Mouse (Mus musculus): ENCODE measurements around the gene Rab23.

Gene Rab23

DNA sequence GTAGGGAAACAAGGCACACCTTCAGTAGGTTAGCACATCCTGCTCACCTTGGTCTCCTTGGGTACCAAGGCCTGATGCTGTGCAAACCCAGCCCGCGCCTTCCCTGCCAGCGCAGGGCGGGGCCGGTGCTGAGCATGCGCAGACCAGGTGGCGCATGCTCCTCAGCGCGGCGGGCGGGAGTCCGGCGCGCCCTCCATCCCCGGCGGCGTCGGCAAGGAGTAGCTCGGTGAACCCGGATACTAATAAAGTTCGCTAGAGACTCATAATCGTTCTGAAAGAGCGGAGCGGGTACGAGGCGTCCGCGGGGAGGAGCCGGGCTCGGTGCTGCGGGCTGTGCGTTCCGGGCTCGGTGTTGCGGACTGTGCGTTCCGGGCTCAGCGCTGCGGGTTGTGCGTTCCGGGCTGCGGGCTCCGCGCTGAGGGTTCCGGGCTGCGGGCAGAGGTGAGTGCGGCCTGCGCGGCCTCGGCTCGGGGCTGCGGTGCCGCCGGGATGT is at the start of gene Rab23:
Gene Rab23 (plus strand): TSS at position 155 of the 493 bp plus-strand sequence.
- peak; percentile 72 to 82 for DNase-seq (ENCODE audit: low spot score in 2 of 2)

- DNase-seq (ENCODE audit: low spot score in 2 of 2) = peak; percentile 46 to 47
These were observed 49.5 kb upstream of the Rab23 start for GRCm38 (mm10) chr1:33670164-33670616.

GRCm38 (mm10) chr1:33671441-33671840 is 48.2 kb upstream of the Rab23 start:
- DNase-seq (ENCODE audit: low spot score in 2 of 2) = no peak

- DNase-seq (ENCODE audit: low spot score in 2 of 2) = no peak
These were observed 47.6 kb upstream of the Rab23 start for GRCm38 (mm10) chr1:33672083-33672482.

GRCm38 (mm10) chr1:33672514-33672913 is 47.2 kb upstream of the Rab23 start:
- no peak for DNase-seq (ENCODE audit: low spot score in 2 of 2)

GRCm38 (mm10) chr1:33673158-33673960 is 46.3 kb upstream of the Rab23 start:
- DNase-seq (ENCODE audit: low spot score in 2 of 2) = no peak

GRCm38 (mm10) chr1:33680435-33680834 is 39.3 kb upstream of the Rab23 start:
- no peak for DNase-seq (ENCODE audit: low spot score in 2 of 2)

GRCm38 (mm10) chr1:33680890-33681289 is 38.8 kb upstream of the Rab23 start:
- no peak for DNase-seq (ENCODE audit: low spot score in 2 of 2)

- no peak for DNase-seq (ENCODE audit: low spot score in 2 of 2)
These were observed 35.2 kb upstream of the Rab23 start for GRCm38 (mm10) chr1:33684459-33684858.

- no peak for DNase-seq (ENCODE audit: low spot score in 2 of 2)
These were observed 30.9 kb upstream of the Rab23 start for GRCm38 (mm10) chr1:33688810-33689209.

- DNase-seq (ENCODE audit: low spot score in 2 of 2) = no peak
These were observed 30.1 kb upstream of the Rab23 start for GRCm38 (mm10) chr1:33689446-33690086.

DNA sequence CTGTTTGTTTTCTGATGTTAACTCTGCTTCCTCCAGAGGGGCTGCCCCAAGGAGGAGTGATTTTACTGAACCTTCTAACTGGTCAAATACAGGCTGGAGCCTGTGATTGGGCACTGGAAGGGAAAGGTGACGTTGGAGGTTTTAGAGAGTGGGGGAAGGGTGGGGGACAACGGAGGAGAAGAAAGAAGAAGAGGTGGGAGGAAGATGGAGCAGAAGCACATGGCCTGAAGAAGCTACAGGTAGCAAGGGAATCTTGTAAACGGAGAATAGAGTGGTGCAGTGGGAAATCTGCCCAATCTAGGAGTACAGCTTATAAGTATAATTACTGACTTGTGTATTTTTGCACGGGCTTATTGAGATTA is 29.6 kb upstream of the Rab23 start:
- no peak for DNase-seq (ENCODE audit: low spot score in 2 of 2)

DNA sequence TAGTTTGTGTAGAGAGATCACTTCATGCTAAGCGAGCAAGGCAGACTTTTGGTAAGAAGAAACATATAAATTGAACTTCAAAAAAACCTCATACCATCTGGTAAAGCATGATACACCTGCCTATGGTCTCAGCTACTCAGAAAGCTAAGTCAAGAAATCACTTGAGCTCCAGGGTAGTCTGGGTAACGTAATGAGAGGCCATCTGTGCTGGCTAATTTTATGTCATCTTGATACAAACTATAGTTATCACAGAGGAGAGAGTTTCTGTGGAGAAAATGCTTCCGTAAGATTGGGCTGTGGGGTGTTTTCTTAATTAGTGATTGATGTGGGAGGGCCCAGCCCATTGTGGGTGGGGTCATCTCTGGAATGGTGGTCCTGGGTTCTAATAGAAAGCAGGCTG is 25.8 kb upstream of the Rab23 start:
- DNase-seq (ENCODE audit: low spot score in 2 of 2) = no peak

DNA sequence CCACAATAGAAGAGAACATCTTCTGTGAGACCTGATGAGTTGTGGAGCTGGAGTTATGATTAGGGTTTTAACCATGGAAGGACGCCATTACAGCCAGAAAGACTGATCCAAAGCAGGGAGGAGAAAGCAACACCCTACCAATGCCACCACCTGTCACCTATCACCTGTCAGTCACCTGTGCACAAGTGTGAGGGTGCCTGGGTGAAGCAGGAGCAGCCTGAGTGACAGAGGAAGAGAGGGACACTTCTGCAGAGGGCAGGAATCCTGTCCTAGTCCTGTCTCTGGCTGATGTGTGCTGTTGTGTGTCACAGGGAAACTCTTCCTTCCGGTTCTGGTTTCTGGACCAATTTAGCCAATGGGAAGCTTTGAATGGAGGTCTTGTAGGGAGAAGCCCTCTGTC is 23.7 kb upstream of the Rab23 start:
- no peak for DNase-seq (ENCODE audit: low spot score in 2 of 2)

DNA sequence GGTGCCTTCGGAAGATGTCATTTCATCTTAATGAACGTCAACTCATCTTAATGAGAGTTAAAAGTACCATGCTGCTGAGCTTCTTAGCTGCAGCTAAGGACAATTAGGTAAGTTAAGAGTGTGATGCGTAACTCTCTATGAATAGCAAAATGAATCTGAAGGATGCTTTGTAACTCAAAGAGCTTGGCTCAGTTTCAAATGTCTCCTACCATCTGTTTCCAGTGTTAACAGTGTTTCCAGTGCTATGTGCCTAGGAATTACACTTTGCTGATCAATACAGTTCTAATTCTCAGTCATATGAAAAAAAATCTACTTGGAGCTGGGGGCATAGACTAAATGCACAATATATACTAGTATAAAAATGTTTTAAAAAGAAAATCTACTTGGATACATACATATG is 18.4 kb upstream of the Rab23 start:
- no peak for DNase-seq (ENCODE audit: low spot score in 2 of 2)

- no peak for DNase-seq (ENCODE audit: low spot score in 2 of 2)
These were observed 10.1 kb upstream of the Rab23 start for GRCm38 (mm10) chr1:33709615-33710014.

GRCm38 (mm10) chr1:33712026-33712425 is 7.7 kb upstream of the Rab23 start:
- no peak for DNase-seq (ENCODE audit: low spot score in 2 of 2)

- DNase-seq (ENCODE audit: low spot score in 2 of 2) = no peak
These were observed 4.9 kb upstream of the Rab23 start for GRCm38 (mm10) chr1:33714796-33715195.

DNA sequence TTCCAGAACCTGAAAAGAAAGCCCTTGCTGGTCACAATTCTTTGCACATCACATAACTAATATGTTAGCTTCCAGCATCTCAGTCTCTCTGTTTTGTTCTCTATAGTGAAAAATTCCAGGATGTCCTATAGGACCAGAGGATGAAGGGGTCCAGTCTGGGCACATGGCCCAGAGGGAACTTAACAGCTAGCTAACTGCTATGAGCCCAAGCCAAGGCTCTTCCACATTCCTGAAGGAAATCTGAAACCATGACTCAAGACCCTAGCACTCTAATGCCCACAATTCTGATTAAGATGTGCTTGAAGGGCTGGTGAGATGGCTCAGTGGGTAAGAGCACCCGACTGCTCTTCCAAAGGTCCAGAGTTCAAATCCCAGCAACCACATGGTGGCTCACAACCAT is 2.1 kb upstream of the Rab23 start:
- no peak for DNase-seq (ENCODE audit: low spot score in 2 of 2)

DNA sequence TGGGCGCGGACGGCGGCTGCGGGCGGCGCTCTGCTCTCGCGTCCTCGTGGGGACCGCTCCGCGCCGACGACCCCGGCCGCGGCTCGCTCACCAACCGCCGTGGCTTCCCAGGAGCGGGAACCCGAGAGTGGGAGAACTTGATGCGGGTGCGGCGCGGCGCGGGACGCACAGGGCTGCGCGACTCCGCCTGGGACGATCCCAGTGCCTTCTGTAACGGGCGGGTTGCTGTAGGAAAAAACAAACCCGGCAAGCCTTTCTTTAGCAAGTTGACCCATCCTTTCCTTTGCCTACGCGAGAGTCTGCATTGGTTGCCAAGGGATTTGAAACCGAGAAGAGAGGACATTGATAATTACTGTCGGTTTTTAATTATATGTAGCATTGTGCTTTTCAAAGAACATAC is 544 bp downstream of the Rab23 start:
- no peak for DNase-seq (ENCODE audit: low spot score in 2 of 2)

- no peak for DNase-seq (ENCODE audit: low spot score in 2 of 2)
These were observed 1.3 kb downstream of the Rab23 start for GRCm38 (mm10) chr1:33721020-33721419.

DNA sequence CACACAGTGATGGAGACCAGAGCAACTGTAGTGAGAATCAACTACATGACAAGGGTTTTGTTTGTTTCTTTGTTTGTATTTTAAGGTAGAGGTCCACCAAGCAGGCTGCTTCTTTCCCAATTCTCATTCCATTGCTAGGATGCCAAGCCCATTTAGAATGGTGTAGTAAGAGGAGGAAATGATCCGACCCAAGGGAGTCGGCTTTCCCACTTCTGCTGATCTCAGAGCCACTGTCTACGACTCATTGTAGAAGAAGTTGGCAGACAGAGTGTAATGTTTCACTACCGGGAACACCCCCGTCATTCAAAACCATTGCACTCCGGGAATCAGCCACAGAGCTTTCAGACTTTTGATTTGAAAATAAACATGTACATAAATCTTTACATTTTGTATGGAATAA is 4.8 kb downstream of the Rab23 start:
- DNase-seq (ENCODE audit: low spot score in 2 of 2) = no peak

- no peak for DNase-seq (ENCODE audit: low spot score in 2 of 2)
These were observed 5.4 kb downstream of the Rab23 start for GRCm38 (mm10) chr1:33725086-33725485.
